ENCODE assay signal across 24 mouse cellular contexts in the genomic region with DNA sequence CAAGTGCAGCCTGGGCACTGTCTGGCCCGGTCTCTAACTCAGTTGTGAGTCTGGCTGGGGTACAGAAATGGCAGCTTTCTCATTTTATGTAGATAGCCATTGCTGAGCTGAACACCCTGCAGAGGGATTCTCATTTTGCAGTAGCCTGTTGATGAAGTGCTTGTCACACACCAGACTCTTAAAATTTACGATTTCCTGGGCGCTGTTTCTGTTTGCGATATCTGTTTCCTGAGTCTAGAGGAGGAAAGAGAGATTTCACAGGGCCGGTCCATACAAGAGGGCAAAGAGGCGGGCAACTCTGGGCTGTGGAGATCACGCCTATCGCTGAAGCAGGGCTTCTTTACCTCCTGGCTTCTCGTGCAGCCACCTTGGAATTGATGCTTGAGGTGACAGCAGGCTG.
"Had no signal": no experiment of that assay in that cellular context is flagged by ENCODE, and none has a peak within 500 bp of the region (broad histone marks: within the 10 kb centered on the region; RNA-seq: fewer than 3 reads in every experiment).

No protein-coding gene starts in this region.

- DNase-seq: gastrocnemius, postnatal 14 days; gastrocnemius, postnatal 36 days; heart, adult 11 months; heart, adult 2 months; heart, postnatal 14 days; heart, postnatal 36 days; kidney, adult 11 months; kidney, adult 8-10 months; kidney, postnatal 10 days; kidney, postnatal 25 days; kidney, postnatal 4 days; liver, embryonic 13.5 days had no signal

- H3K4me1 ChIP-seq: heart, embryonic 15.5 days; hindbrain, embryonic 13.5 days; hindbrain, embryonic 15.5 days; limb, embryonic 12.5 days had no signal

- H3K27ac ChIP-seq: heart, adult 2 months; heart, embryonic 13.5 days; heart, embryonic 15.5 days; hindbrain, embryonic 13.5 days; hindbrain, embryonic 15.5 days; hindbrain, postnatal 0 days; kidney, embryonic 15.5 days; layer of hippocampus, adult 2 months; left cerebral cortex, adult 2 months; limb, embryonic 10.5 days; limb, embryonic 12.5 days had no signal

- H3K4me2 ChIP-seq: heart, embryonic 11.5 days; heart, embryonic 13.5 days; heart, embryonic 15.5 days; hindbrain, embryonic 13.5 days; hindbrain, embryonic 15.5 days; kidney, embryonic 15.5 days; limb, embryonic 12.5 days; liver, embryonic 13.5 days had no signal

- H3K9me3 ChIP-seq: heart, embryonic 13.5 days; heart, embryonic 15.5 days; hindbrain, embryonic 13.5 days; hindbrain, embryonic 15.5 days; kidney, embryonic 15.5 days; limb, embryonic 10.5 days; limb, embryonic 12.5 days; liver, embryonic 13.5 days had no signal

- H3K27me3 ChIP-seq: heart, embryonic 13.5 days; heart, embryonic 15.5 days; hindbrain, embryonic 13.5 days; hindbrain, embryonic 15.5 days; kidney, embryonic 15.5 days; limb, embryonic 12.5 days; liver, embryonic 13.5 days had no signal

- ATAC-seq: hindbrain, postnatal 0 days; intestine, embryonic 16.5 days had no signal

- H3K4me3 ChIP-seq: heart, adult 2 months; heart, embryonic 13.5 days; heart, embryonic 15.5 days; hindbrain, embryonic 13.5 days; hindbrain, embryonic 15.5 days; kidney, embryonic 15.5 days; layer of hippocampus, adult 2 months; left cerebral cortex, adult 2 months; limb, embryonic 10.5 days; limb, embryonic 12.5 days; liver, embryonic 13.5 days had no signal

- H3K9ac ChIP-seq: heart, embryonic 13.5 days; heart, embryonic 15.5 days; hindbrain, embryonic 13.5 days; hindbrain, embryonic 15.5 days; kidney, embryonic 15.5 days; limb, embryonic 12.5 days; liver, embryonic 13.5 days had no signal
